Mouse (Mus musculus) olfactory bulb, adult 2 months (tissue): ENCODE measurements around the gene Galnt10.

Experiments
- CTCF ChIP-seq: fragments of 200-500 bp; IDR thresholded peaks from 2 replicates; pipeline ENCODE4 v1.5.1; 2012; ENCODE audit warnings: low read depth, mild to moderate bottlenecking, low read length, moderate library complexity; ENCODE audit not compliant: insufficient read depth
- POLR2A ChIP-seq: fragments of 200-500 bp; IDR thresholded peaks from 2 replicates; pipeline ENCODE4 v1.6.1; 2012; ENCODE audit warnings: mild to moderate bottlenecking, low read depth, low read length, moderate library complexity; ENCODE audit not compliant: insufficient read depth

DNA sequence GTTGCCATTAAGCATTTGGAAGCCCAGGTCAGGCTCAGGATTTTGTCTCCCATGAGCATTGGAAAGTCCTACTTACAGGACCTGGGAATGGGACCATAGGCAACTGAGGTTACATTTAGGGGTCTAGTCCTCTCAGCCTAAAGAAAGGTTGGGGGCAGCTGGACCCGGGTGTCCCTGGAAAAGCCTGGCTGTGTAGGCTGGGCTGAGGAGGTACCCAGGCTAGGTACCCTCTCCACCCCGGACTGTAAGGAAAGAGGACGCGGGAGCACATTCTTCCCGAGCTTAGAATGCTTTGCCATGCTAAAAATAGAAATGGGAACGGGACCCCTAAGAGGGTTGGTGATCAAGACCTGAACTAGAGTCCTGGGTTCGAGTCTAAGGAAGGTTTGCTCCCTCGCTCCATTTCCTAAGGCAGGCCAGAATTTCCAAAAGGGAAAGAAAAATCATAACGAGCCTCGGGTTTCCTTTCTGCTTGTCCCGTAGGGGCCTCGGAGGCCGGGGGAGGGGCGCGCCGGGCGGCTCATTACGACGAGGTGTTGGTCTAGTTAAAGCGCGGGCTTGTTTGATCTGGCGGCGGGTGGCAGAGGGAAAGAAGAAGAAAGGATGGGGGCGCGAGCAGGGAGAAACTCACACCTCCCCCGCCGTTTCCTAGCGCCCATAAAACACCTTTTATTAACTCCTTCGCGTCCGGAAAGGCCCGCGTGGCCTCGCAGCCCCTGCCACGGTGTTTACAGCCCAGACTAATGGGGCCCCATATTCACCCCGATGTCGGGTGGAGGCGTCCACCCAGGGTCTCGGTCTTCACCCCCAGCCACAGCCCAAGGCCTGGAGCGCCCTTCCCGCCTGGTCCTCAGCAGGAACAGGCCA, 182.0 kb downstream of the Galnt10 start:
- TF ChIP-seq CTCF (no peak), POLR2A (no peak)
